Mouse (Mus musculus) forelimb bud, embryonic 11.5 days (tissue): Measurements from ENCODE around the gene Olfr1241.

Experiments used
- DNase-seq: peaks from one replicate; pipeline ENCODE4 v3.0.0-alpha.2; 2012; ENCODE audit warnings: low read depth, low spot score

Gene Olfr1241

DNA sequence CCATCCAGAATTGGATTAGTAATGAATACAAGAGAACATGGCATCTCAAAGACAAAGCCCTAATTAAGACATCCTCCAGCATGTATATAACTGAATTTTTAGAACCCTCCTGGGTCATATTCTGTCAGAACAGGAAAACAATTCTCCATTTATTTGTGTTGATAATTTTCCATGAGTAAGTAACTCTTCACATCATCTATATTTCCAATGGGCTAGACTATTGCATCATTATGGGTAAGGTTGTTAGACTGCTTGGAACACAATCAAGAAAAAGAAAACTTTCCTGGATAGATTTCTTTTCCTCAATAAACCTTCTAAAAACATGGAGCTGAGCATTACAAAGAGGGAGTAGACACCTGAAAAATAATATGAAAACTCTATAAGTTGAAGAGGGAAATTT lies at the start of gene Olfr1241:
Olfr1241 (minus strand) TSS at position 101 of the 400 bp plus-strand sequence.
- no peak for DNase-seq

GRCm38 (mm10) chr2:89531387-89531786 lies 44.5 kb upstream of the Olfr1241 start, which contains the start of gene Olfr1243:
TSS of gene Olfr1243 (minus strand) at chr2:89531487.
- no peak for DNase-seq

GRCm38 (mm10) chr2:89498235-89498634 lies 11.3 kb upstream of the Olfr1241 start, which contains the start of gene Olfr1242:
TSS of gene Olfr1242 (minus strand) at chr2:89498335.
- no peak for DNase-seq

- no peak for DNase-seq
Measured at GRCm38 (mm10) chr2:89442900-89443299, 44.0 kb downstream of the Olfr1241 start, which contains the start of gene Olfr1240. TSS of gene Olfr1240 (minus strand) at chr2:89443000.
